Mouse (Mus musculus): ENCODE data around the gene Raver2. TPM values are rescaled to one million over a fixed set of nuclear protein-coding genes. Genes with fewer than 3 reads are reported as not detected.

The Raver2 gene
- total and polyA plus RNA-seq, 3 experiments = 0.04 TPM; not detected in 2

DNA sequence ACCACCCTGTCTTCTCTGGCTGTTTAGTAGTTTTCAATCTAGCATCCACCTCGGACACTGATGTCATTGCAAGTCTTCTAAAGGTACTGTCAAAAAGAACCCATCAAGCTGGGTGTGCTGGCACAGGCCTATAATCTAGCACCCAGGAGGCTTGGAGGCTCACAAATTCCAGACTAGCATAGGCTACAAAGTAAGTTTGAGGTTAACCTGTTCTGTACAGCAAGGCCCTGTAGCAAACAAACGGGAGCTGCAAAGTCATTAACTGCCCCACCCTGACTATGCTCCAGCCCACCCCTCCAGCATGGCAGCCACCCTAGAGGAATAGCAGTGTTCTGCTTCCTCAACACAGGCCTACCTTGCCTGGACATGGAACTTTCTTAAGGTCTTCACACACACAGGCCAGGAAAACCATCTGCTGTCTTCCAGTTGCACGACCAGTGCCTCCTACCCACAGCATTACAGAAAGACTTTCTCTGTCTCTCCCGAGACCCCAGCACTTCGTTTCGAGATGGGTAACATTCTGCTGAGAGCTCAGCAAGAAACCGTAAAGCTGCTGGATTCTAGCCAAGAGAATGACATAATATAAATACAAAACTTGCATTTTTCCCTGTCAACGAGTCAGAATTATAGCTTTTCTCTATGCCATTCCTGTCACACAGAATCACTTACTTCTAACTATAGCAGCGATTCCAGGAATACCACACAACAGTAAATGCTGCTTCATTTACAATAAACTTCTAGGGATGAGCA lies 128.8 kb downstream of the Raver2 start:
- 0 out of 2 replicates have a peak, but pooled peaks cover 3% of the 10 kb centered on the region for H3K79me2 ChIP-seq (replicated peaks; ENCODE audit: control insufficient read depth, extremely low read depth, insufficient read depth, poor library complexity, severe bottlenecking)

GRCm38 (mm10) chr4:101198333-101198732 lies 129.6 kb downstream of the Raver2 start:
- no peak overlapping the region for H3K27ac ChIP-seq (ENCODE audit: insufficient read depth, low read depth)

More for the DNA sequence above, 128.8 kb downstream of the Raver2 start:
- Histone ChIP-seq H3K4me1 (ENCODE audit: control insufficient read depth in 1 of 2, insufficient read depth in 2 of 2) (peaks cover 5 to 39% of the 10 kb centered on the region in 2 experiments; a peak in 2 of 4 replicates), H3K9me3 (replicated peaks; ENCODE audit: low read length) (no peaks in the 10 kb centered on the region), H3K36me3 (replicated peaks in 1 of 2; ENCODE audit: control insufficient read depth in 1 of 2, insufficient read depth in 1 of 2, low read length in 1 of 2) (peaks cover 0 to 23% of the 10 kb centered on the region in 2 experiments), H3K27me3 (replicated peaks) (no peaks in the 10 kb centered on the region), H3K4me2 (ENCODE audit: insufficient read depth, low read depth, poor library complexity, severe bottlenecking) (no peak overlapping the region), H3K9ac (ENCODE audit: insufficient read depth, low read depth) (no peak overlapping the region), H3K4me3 (replicated peaks in 1 of 3; ENCODE audit: low read depth in 2 of 3, low read length in 2 of 3, poor library complexity in 1 of 3) (no peak overlapping the region), H3K27ac (ENCODE audit: insufficient read depth, low read depth) (no peak overlapping the region)
- TF ChIP-seq ZNF384 (IDR thresholded peaks at IDR 0.05; ENCODE audit: low read depth, low read length) (no peak), EP300 (IDR thresholded peaks at IDR 0.05; ENCODE audit: low read length) (no peak), MAZ (IDR thresholded peaks at IDR 0.05; ENCODE audit: low read depth, low read length) (no peak), RAD21 (IDR thresholded peaks at IDR 0.05; ENCODE audit: low read depth, low read length) (no peak), IRF4 (IDR thresholded peaks at IDR 0.05; ENCODE audit: low read depth, low read length) (no peak), USF2 (conservative IDR thresholded peaks at IDR 0.05; ENCODE audit: low read depth, low read length) (no peak), CHD1 (IDR thresholded peaks at IDR 0.05; ENCODE audit: low read depth, low read length) (no peak), POLR2AphosphoS2 (IDR thresholded peaks at IDR 0.05; ENCODE audit: low read depth, low read length) (no peak), TCF12 (IDR thresholded peaks at IDR 0.05; ENCODE audit: low read depth, low read length) (no peak), E2F4 (IDR thresholded peaks at IDR 0.05; ENCODE audit: insufficient replicate concordance, low read depth, low read length) (no peak), ZMIZ1 (IDR thresholded peaks at IDR 0.05; ENCODE audit: low read depth, low read length) (no peak)
- no peak for DNase-seq (ENCODE audit: extremely low read depth)
- in situ Hi-C loops (cut with MboI; ENCODE audit: low pct_ligation_motif_present, low pct_unique_long_range_greater_than_20kb, low sequenced_read_pairs) (no loop called here), dilution Hi-C loops (cut with MboI; ENCODE audit: extremely low pct_ligation_motif_present, extremely low pct_unique_long_range_greater_than_20kb, low sequenced_read_pairs) (no loop called here)

More at GRCm38 (mm10) chr4:101198333-101198732, 129.6 kb downstream of the Raver2 start:
- Histone ChIP-seq H3K79me2 (replicated peaks; ENCODE audit: control insufficient read depth, extremely low read depth, insufficient read depth, poor library complexity, severe bottlenecking) (0 out of 2 replicates have a peak, but pooled peaks cover 3% of the 10 kb centered on the region), H3K4me3 (replicated peaks in 1 of 3; ENCODE audit: low read depth in 2 of 3, low read length in 2 of 3, poor library complexity in 1 of 3) (no peak overlapping the region), H3K9me3 (replicated peaks; ENCODE audit: low read length) (no peaks in the 10 kb centered on the region), H3K36me3 (replicated peaks in 1 of 2; ENCODE audit: control insufficient read depth in 1 of 2, insufficient read depth in 1 of 2, low read length in 1 of 2) (peaks cover 0 to 22% of the 10 kb centered on the region in 2 experiments), H3K4me2 (ENCODE audit: insufficient read depth, low read depth, poor library complexity, severe bottlenecking) (no peak overlapping the region), H3K27me3 (replicated peaks) (no peaks in the 10 kb centered on the region), H3K4me1 (ENCODE audit: control insufficient read depth in 1 of 2, insufficient read depth in 2 of 2) (peaks cover 5 to 40% of the 10 kb centered on the region in 2 experiments; a peak in 2 of 4 replicates), H3K9ac (ENCODE audit: insufficient read depth, low read depth) (no peak overlapping the region)
- dilution Hi-C loops (cut with MboI; ENCODE audit: extremely low pct_ligation_motif_present, extremely low pct_unique_long_range_greater_than_20kb, low sequenced_read_pairs) = no loop called here
- in situ Hi-C loops (cut with MboI; ENCODE audit: low pct_ligation_motif_present, low pct_unique_long_range_greater_than_20kb, low sequenced_read_pairs) = no loop called here
- no peak for TF ChIP-seq POLR2A (IDR thresholded peaks at IDR 0.05; ENCODE audit: low read depth, low read length)
- TF ChIP-seq HCFC1 (IDR thresholded peaks at IDR 0.05; ENCODE audit: low read depth, low read length) = no peak
- no peak for TF ChIP-seq ELF1 (IDR thresholded peaks at IDR 0.05; ENCODE audit: low read depth, low read length)
- no peak for TF ChIP-seq GABPA (IDR thresholded peaks at IDR 0.05; ENCODE audit: insufficient replicate concordance, low read depth, low read length)
- TF ChIP-seq ZMIZ1 (IDR thresholded peaks at IDR 0.05; ENCODE audit: low read depth, low read length) = no peak
- TF ChIP-seq POLR2AphosphoS2 (IDR thresholded peaks at IDR 0.05; ENCODE audit: low read depth, low read length) = no peak
- no peak for TF ChIP-seq USF1 (IDR thresholded peaks at IDR 0.05; ENCODE audit: low read depth, low read length)
- TF ChIP-seq ZKSCAN1 (IDR thresholded peaks at IDR 0.05; ENCODE audit: borderline replicate concordance, low read depth, low read length) = no peak
- TF ChIP-seq CTCF (conservative IDR thresholded peaks at IDR 0.05 in 1 of 2, IDR thresholded peaks at IDR 0.05 in 1 of 2; ENCODE audit: low read depth in 2 of 2, low read length in 2 of 2) = no peak
- TF ChIP-seq PAX5 (IDR thresholded peaks at IDR 0.05; ENCODE audit: low read length) = no peak
- DNase-seq (ENCODE audit: extremely low read depth) = no peak
